In genomic region chr6:124740888-124741761, GRCm38 (mm10) we compare ENCODE assay signal across 8 mouse cellular contexts. TPM values are rescaled to one million over a fixed set of nuclear protein-coding genes. Genes with fewer than 3 reads are reported as not detected.
DNase-seq lines count a peak whose midpoint lies in the region; ATAC-seq lines count a peak whose summit lies in the region.

Gene Grcc10, minus strand, starts transcription at chr6:124741374.

- no peaks in the 10 kb centered on the region for H3K27me3 ChIP-seq in hindbrain, embryonic 13.5 days

- peak; percentile 100 for DNase-seq in R1 (ENCODE audit: low read depth, low spot score)
- DNase-seq in cerebellum, postnatal 14 days = peak; percentile 88 to 90
- peak; percentile 84 to 91 for DNase-seq in frontal cortex, postnatal 14 days (ENCODE audit: low spot score in 2 of 2)
- peak; percentile 70 to 86 for DNase-seq in layer of hippocampus, postnatal 25 days (ENCODE audit: extremely low spot score in 1 of 2, low spot score in 1 of 2)
- peak; percentile 91 for DNase-seq in lung, postnatal 25 days (ENCODE audit: low spot score)
- DNase-seq in retina, embryonic 14.5 days (ENCODE audit: low spot score) = peak; percentile 96
- peak; percentile 88 for DNase-seq in thymus, postnatal 4 days

- H3K9me3 ChIP-seq in hindbrain, embryonic 13.5 days = no peaks in the 10 kb centered on the region

- peaks cover 30% of the 10 kb centered on the region for H3K36me3 ChIP-seq in hindbrain, embryonic 13.5 days

- H3K4me3 ChIP-seq in hindbrain, embryonic 13.5 days = peak within 1 kb of the TSS; percentile 70

- peaks cover 42% of the 10 kb centered on the region for H3K4me1 ChIP-seq in hindbrain, embryonic 13.5 days (replicated peaks)

- peak; percentile 79 for ATAC-seq in hindbrain, embryonic 13.5 days (ENCODE audit: low FRiP score)

- peak within 1 kb of the TSS; percentile 73 for H3K4me2 ChIP-seq in hindbrain, embryonic 13.5 days

- WGBS in hindbrain, embryonic 13.5 days = under 1% methylated on average over 41 of the region's 41 CpGs

- H3K27ac ChIP-seq in hindbrain, embryonic 13.5 days = peak within 1 kb of the TSS; percentile 100

- H3K9ac ChIP-seq in hindbrain, embryonic 13.5 days = peak within 1 kb of the TSS; percentile 96

RNA-seq across cellular contexts. Expression of gene Grcc10, which starts in this region (rescaled TPM):
- 670 and 677 TPM in 2 replicates for polyA plus RNA-seq in hindbrain, embryonic 13.5 days (2015; fragmentation: Nextera tagmentation; extraction: Ambion mirVana)
- total RNA-seq in layer of hippocampus, postnatal 25 days (2021) = 100 to 1,000 TPM; 350 to 372 TPM

Comparison
In these comparisons a context has a peak if more than half of its experiments do, and no peak if none do; other contexts are left out.
1. Peak in every context shown above with its lines: DNase-seq, ATAC-seq, H3K4me3 ChIP-seq and H3K27ac ChIP-seq.